Mouse (Mus musculus) granulocyte monocyte progenitor cell, adult 5-6 weeks (primary cell): ENCODE measurements around the gene Gm4792. TPM values are rescaled to one million over a fixed set of nuclear protein-coding genes. Genes with fewer than 3 reads are reported as not detected.

Source experiments
- ATAC-seq: replicated peaks from 2 replicates; pipeline ENCODE4 v1.8.0; 2016; ENCODE audit warnings: mild to moderate bottlenecking, moderate TSS enrichment, inconsistent platforms; ENCODE audit not compliant: poor library complexity, severe bottlenecking
- total RNA-seq, 2 experiments: library from RNA; stranded (forward) in 1 of 2; stranded (reverse) in 1 of 2; fragments of 200-712, 200-1000 nt in 1 of 2; fragments of >200 nt in 1 of 2; fragmentation: Nextera tagmentation in 1 of 2; gene quantifications; 2 replicates each; pipeline ENCODE4 v1.2.3; 2014 to 2017

Gm4792 gene
- total RNA-seq (2014; fragmentation: Nextera tagmentation) (not detected in 2 replicates), total RNA-seq (2017) (not detected in 2 replicates)

- ATAC-seq = no peak
These were observed at the start of gene Gm4792 for GRCm38 (mm10) chr10:94298471-94298870. Gene Gm4792, minus strand, starts transcription at chr10:94298703.

GRCm38 (mm10) chr10:94347959-94348358 lies 49.5 kb upstream of the Gm4792 start:
- no peak for ATAC-seq

DNA sequence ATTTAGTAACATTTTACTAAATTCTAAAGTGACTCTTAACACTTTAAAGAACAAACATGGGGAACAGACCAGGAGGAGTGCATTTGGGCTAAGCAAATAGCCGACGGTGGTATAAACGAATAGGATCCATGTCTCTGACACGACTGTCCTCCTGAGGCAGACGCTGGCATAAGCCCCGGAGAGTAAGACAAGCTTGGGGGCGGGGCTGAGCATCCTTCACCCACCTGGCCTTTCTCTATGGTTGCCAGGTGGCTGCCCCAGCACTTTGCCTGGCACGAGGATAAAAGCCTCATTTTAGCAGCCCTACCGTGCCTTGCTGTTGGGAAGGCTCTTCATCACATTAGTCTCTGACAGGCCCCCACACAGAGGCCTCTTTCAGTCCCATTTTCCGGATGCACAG lies 48.8 kb upstream of the Gm4792 start:
- no peak for ATAC-seq

DNA sequence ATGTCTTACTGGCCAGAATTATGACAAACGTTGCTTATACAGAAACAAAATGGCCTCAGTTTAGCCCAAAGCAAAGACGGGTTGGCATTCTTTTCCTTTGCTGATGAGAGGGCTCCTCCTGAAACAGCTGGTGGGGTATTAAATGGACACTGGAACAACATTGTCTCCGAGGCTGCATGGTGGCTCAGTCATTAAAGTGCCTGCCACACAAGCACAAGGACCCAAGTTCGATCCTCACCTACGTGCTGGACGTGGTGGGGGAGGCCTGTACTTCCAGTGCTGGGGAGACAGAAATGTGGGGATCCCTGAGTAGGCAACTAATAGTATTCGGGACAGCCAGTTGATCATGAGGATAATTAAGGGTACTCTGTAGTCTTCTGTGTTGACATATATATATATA lies 48.1 kb upstream of the Gm4792 start:
- no peak for ATAC-seq

DNA sequence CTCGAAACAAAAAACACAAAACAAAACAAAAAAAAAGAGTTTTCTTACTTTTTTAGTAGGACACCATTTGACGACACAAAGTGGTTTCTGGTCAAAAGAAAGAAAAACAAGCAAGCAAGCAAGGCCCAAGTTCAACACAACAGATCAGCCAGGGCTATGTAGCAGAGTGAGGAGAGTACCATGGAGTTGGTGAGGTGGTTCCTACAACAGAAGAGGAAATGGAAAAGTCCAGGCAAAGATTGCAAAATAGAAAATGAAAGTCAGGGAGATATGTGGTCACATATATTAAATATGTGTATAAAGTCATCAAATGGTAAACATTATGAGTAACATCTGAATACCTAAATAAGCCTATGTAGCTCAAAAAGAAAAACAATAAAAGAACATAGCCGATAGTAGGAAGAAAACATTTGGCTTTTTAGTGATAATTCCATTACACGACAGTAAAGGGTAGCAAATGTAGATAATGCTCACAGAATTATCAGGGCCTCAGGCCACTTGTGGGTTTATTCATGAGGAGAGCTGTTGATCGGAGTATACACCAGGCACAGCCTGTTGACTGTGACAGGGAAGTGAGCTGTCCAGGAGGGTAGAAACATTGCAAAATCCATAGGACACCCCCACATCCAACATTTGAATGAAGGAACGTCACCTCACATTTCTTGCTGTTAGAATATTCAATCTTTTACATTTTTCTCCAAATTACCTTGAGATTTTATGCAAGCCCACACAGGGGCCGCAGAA lies 47.2 kb upstream of the Gm4792 start:
- peak; percentile 75 for ATAC-seq

- peak; percentile 65 for ATAC-seq
These were observed 46.3 kb upstream of the Gm4792 start for GRCm38 (mm10) chr10:94344631-94345417.

DNA sequence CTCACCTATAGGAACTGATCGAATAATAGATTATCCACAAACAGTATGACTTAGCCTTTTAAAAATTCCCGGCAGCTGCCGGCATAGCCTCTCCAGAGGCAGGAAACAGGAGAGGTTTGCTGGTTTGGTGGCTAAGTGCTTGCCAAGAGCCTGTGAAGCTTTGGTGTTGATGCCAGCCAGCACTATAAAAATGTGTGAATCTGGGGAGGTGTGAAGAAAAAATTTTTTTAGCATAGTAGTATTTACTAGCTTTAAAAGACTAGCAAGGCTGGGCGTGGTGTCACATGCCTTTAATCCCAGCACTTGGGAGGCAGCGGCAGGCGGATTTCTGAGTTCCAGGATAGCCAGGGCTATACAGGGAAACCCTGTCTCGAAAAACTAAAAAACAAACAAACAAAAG lies 45.1 kb upstream of the Gm4792 start:
- ATAC-seq = no peak

DNA sequence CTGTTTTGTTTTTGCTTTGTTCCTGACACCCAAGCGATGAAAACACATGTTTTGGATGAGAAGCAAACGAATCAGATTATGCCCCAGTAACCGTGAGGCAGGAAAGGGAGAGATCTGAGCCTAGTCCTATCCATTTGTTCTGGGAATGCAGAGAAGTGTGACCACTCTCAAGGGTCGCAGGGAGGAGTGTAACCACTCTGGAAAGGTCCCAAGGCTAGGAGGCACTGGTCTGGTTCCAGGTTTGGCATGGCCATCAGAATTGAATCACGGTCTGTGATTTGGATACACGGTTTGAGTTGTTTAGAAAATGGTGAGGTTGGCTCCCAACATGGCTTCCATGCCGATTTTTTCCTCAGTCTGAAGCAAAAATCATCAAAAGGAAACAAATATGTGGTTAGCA lies 43.8 kb upstream of the Gm4792 start:
- no peak for ATAC-seq

DNA sequence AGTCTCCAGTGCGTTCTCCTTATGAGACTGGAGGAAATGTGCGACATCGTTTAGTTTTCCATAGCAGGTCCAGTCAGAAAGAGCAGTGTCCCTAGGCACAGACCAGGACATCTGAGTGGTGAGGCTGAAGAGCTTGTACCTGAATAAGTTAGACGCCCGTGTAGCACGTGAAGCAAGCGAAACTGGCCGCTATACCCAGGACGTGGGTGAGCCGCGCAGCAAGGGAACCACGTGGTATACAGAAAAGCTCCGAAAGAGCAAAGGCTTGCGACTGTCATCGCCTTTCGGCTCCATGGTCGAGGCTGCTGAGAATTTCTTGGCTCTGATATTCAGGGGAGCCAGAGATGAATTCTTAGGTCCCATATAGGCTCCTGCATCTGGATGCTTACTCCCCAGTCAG lies 43.0 kb upstream of the Gm4792 start:
- no peak for ATAC-seq

DNA sequence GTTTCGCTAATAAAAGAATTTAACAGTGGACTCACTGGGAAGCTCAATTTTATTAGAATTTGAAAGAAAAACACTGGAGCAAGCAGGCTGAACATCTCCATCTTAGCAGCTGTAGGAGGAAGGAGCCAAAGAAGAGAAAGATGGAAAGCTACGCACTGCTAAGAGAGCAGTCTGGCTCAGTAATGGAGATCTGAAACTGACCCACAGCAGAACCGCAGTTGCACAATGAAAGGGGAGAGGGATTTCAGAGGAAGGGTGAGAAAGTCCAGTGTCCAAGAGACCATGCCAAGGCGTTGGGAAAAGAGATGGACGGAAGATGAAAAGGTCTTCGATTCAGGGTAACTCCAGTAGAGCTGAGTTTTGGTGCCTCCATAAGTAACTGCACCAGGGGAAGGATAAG lies 37.6 kb upstream of the Gm4792 start:
- ATAC-seq = peak; percentile 69

DNA sequence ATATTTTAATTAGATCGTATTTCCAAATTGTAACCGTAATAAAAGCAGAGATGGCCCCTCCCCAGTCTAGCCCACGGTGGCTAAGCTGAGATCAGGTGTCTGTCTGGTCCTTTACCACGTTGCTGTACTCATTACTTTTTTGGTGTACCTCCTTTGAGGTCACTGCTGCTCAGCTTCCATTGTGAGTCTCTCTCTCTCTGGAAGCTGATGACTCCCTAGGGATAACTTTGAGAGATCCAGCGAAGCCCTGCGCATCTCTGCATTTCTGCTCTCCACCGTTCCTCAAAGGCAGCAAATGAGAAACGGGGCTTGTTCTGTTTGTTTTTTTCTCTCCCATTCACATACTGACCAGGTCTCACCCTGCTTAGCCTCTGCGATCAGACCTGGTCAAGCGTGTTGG lies 36.5 kb upstream of the Gm4792 start:
- no peak for ATAC-seq

GRCm38 (mm10) chr10:94333328-94333727 lies 34.8 kb upstream of the Gm4792 start:
- ATAC-seq = peak; percentile 91

- no peak for ATAC-seq
These were observed 34.0 kb upstream of the Gm4792 start for GRCm38 (mm10) chr10:94332358-94333137.

GRCm38 (mm10) chr10:94329962-94330361 lies 31.5 kb upstream of the Gm4792 start:
- ATAC-seq = no peak

DNA sequence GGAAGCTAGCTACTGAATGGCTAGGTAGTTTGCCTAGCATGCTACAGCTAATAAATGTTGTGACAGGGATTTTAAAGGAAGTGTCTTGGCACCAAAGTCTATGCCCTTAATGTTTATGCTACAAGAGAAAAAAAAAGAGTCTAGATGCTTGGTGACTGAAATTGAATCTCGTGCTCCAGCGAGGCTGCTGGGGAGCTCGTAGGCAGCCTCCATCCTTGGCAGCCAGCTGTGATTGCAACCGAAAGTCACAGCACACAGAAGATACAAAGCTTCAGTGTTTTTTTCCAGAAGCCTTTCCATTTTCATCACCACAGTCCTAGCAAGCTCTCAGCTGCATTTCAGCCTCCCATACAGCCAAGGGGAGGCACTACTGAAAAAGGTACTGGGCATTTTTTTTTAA lies 20.1 kb upstream of the Gm4792 start:
- ATAC-seq = no peak

- no peak for ATAC-seq
These were observed 14.6 kb upstream of the Gm4792 start for GRCm38 (mm10) chr10:94313146-94313545.

GRCm38 (mm10) chr10:94312007-94312715 lies 13.7 kb upstream of the Gm4792 start:
- peak; percentile 46 for ATAC-seq

DNA sequence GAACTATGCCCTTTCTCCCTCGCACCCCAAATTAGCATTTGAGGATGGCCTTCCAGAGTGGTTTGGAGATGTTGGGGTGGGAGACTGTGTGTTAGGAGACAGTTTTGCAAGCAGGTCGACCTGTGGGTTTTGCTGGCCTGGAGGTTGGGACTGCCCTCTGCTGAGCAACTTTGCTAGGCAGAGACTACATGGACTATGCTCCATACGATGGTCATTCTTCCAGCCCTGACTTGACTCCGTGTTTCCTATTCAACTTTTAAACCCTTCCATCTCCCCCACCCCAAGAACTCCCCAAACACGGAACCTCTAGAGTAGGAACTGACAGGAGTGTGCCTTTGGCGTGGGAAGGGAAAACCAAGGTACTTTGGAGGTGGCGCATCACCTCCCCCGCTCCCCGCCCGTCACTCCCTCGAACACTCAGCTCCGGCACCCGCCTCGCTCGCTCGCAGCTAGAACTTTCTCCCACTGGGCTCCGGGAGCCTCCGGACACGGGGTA lies 13.1 kb upstream of the Gm4792 start, which contains the start of gene Tmcc3:
Tmcc3 (plus strand) TSS at position 439 of the 496 bp plus-strand sequence.
- ATAC-seq = peak; percentile 20; the same call in 1 of the 2 replicates

- ATAC-seq = no peak
These were observed 12.2 kb upstream of the Gm4792 start for GRCm38 (mm10) chr10:94310499-94311267.
